Mouse (Mus musculus): ENCODE measurements at regions not wholly inside any gene's neighbourhood (a gene's known extent, or its start where the extent isn't known, plus 50 kb on each side); places are given as distances from the start of the nearest gene placed in this dataset.

DNA sequence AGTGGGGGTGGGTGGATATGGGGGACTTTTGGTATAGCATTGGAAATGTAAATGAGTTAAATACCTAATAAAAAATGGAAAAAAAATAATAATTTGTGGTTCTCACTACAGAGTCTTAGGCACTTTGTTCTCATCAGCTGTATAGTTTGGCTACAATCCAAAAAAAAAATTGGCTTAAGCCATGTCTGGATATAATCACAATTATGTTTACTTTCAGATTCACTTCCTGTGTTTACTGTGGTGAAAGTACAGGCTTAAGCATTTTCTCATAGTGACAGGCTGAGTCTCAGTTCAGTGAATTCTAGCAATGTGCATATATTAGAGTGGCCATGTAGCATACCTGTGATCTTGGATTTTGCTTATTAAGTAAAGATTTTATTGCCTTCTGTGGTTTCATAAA lies 258.4 kb upstream of the Impg1 start:
- TF ChIP-seq POLR2A (IDR thresholded peaks at IDR 0.05; ENCODE audit: borderline replicate concordance, insufficient read depth, low read length) (no peak), CTCF (IDR thresholded peaks at IDR 0.05; ENCODE audit: borderline replicate concordance, insufficient read depth, low read depth, low read length) (no peak)

Data from cerebellum, adult 2 months (tissue).